Mouse (Mus musculus) layer of hippocampus, adult 2 months (tissue): ENCODE data around the gene Tnfrsf1b. TPM values are rescaled to one million over a fixed set of nuclear protein-coding genes. Genes with fewer than 3 reads are reported as not detected.

ENCODE experiments used
- DNase-seq, 2 experiments: peaks; one replicate each; pipeline ENCODE4 v3.0.0; 2022; ENCODE audit warnings: low spot score in 2 of 2
- H3K27ac ChIP-seq: fragments of 200-600 bp; 2 replicates; pipeline ENCODE4 v1.8.1; 2022
- H3K4me3 ChIP-seq: fragments of 200-600 bp; 2 replicates; pipeline ENCODE4 v1.8.1; 2022; ENCODE audit warnings: mild to moderate bottlenecking
- CTCF ChIP-seq: fragments of 200-600 bp; conservative IDR thresholded peaks from 2 replicates; pipeline ENCODE4 v1.8.1; 2022; ENCODE audit warnings: antibody characterized with exemption, mild to moderate bottlenecking, moderate library complexity
- total RNA-seq, 2 experiments: library from RNA; stranded (reverse); gene quantifications; 2 replicates each; pipeline ENCODE4 v1.2.3; 2021

Gene Tnfrsf1b
- total RNA-seq, 2 experiments from 2014 or later: 2.7 TPM

DNA sequence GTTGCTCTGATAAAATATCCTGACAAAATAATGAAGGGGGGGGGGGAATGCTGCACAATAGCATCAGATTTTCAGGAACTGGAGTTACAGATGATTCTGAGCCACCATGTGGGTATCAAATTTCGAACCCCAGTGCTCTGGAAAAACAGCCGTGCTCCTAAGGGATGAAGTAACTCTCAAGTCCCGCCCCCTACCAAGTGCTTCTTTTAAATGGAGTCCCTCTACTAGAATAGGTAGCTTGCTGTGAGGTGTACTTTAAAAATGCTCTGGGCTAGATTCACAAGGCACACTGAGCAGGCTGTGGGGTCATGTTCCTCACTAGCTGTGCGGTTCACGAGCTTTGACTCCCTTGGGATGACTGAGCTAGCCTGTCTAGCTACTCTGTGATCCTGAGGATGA, 37.0 kb downstream of the Tnfrsf1b start:
- no peak overlapping the region for H3K4me3 ChIP-seq
- TF ChIP-seq CTCF: no peak
- H3K27ac ChIP-seq: no peak overlapping the region
- DNase-seq: no peak

DNA sequence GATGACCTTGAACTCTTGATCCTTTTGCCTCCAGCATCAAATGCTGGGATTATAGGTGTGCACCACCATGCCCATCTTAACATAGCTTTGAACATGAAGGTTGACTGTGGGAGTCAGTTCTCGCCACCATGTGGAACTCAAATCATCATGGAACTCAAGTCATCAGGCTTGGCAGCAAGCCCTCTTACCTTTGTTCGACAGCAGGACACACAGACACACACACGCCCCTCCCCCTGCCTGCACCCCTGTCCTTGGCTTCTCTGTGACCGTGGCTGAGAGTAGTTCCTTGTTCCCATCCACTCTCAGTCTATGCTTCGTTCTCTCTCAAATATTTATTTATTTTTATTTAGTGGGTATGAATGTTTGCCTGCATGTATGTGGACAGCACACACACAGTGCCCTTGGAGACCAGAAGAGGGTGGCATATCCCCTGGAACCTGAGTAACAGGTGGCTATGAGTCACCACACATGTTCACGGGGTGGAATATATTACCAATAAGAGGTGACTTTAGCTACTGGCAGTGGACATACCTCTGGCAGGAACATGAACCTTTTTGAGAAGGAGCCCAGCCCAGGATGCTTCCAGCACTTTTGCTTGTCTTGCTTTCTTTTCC, 37.5 kb downstream of the Tnfrsf1b start:
- no peak for TF ChIP-seq CTCF
- Histone ChIP-seq H3K4me3 (no peak overlapping the region), H3K27ac (no peak overlapping the region)
- no peak for DNase-seq

DNA sequence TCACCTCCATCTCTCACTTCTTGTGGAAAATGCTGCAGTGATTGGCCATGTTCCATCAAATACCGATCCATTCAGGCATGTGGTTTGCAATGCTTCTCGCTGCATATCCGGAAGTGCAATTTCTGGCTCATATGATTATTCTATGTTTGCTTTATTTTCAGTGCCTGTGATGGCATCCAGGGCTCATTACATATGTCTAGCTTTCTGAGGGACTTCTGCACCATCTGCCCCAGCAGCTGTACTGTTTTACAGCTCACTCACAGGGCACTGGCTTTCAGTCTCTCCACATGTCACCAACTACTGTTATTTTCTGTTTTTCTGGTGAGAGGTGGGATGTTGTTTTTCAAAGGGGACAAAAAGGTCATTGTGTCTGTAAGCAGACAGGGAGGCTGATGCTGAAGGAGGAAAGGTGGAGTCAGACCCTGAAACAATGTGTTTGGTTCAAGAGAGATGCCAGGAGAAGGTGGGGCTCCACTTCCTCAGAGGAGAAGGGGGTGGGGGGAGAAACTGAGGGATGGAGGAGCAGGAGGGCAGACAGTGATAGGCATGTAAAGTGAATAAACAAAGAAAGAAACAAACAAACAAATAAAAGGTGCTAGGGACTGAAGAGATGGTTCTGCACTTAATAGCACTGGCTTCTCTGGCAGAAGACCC, 38.8 kb downstream of the Tnfrsf1b start:
- Histone ChIP-seq H3K27ac (peak overlapping the region; percentile 15), H3K4me3 (no peak overlapping the region)
- no peak for TF ChIP-seq CTCF
- peak; percentile 50 to 58 for DNase-seq

DNA sequence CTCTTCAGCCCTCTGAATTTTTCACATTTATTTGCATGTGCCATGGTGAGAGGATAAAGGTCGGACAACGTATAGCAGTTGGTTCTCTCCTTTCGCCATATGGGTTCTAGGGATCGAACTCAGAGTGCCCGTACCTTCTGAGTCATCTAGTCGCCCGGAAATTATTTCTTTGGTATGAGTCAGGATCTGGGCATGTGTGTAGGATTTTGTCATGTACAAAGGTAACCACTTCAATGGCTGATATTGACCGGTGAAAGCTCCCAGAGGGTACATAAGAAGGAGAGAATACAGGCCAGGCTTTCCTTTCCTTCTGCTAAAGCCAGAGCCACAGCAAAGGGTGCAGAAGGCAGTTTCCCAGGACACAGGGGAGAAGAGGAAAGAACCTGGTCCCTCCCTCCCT, 41.9 kb downstream of the Tnfrsf1b start:
- DNase-seq: no peak
- Histone ChIP-seq H3K4me3 (no peak overlapping the region), H3K27ac (no peak overlapping the region)
- TF ChIP-seq CTCF: no peak

DNA sequence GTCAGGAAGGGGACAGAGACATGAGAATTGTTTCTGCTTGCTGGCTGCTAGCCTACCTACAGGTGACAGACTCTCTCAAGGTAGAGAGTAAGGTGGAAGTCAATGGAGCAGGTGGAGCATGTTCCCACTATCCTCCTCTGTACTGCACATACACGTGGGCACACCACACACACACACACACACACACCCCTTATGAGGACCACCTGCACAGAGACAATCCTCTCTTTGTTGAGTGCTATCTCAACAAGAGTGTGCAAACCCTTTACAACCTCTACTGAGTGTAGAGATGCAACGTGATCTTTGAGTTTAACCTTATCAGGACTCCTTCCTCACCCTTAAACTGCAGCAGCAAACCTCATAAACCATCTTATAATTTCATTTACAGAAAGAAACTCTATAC, 43.4 kb downstream of the Tnfrsf1b start:
- TF ChIP-seq CTCF: no peak
- Histone ChIP-seq H3K27ac (no peak overlapping the region), H3K4me3 (no peak overlapping the region)
- DNase-seq: no peak

DNA sequence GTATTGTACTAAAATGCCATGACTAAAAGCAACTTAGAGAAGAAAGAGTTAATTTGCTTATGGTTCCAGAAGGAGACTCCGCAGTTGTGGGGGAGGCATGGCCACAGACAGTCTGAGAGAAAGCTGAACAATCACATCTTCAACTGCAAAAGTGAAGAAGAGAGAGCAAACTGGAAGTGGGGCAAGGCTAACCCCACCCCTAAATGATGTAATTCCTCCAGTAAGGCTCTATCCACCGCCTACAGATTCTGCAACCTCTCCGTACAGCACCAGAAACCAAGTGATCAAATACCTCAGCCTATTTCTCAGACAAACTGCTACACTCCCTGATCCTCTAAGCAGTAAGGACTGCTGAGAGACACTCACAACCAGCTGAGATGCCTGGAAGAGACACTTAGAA, 45.2 kb downstream of the Tnfrsf1b start:
- H3K27ac ChIP-seq: no peak overlapping the region; the same call in 1 of the 2 replicates
- H3K4me3 ChIP-seq: no peak overlapping the region
- no peak for DNase-seq
- TF ChIP-seq CTCF: no peak

DNA sequence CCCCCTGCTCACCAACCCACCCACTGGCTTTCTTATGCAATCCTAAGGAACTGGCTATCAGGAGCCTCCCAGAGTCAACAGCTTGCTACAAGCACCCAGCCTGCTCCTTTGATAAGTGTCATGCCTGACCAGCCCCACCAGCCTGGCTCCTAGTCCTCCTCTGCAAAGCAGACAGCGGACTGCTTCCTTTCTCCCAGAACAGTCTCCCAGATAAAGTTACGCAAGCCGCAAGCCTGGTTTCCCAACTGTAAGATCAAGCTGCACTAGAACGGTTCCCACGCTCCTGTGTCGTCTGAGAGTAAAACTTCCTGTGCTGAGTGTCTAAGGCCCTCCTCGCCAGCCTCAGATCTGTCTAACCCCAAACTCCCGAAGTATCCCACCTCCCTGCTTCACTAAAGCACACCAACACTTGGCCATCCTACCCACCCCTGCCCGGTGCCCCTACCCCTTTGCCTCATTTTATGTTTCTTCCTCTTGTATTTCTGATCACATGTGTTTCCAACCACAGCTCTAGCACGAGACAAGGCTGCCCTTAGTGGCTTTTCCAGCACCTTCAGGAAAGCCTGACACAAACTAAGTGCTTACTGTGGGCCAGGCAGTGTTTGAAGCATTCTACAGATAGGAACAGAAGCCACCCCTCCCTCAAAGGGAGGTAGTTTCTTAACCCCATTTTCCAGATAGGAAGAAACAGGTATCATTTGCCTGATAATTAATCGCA, 46.5 kb downstream of the Tnfrsf1b start:
- DNase-seq: peak; percentile 54 to 67
- Histone ChIP-seq H3K27ac (peak overlapping the region; percentile 69), H3K4me3 (no peak overlapping the region)
- no peak for TF ChIP-seq CTCF

DNA sequence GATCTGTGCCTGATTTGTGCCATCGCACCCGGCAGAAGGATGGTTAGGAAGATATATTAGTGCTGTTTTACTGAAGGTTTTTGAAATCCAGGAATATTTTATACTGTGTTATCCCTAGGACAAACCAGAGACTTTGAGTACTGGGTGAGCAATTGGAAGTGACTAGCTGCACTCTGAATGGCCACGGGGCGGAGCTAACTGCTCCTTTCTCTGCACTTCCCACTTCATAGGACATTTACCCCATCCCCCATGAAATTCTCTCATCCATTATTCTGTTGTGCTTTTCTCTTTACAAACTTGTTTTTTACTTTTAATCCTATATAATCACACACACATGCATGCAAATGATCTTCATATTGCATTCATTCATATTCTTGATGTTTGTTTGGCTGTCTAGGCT, 50.1 kb downstream of the Tnfrsf1b start:
- TF ChIP-seq CTCF: peak; percentile 43
- H3K4me3 ChIP-seq: no peak overlapping the region
- no peak overlapping the region for H3K27ac ChIP-seq
- DNase-seq: no peak

DNA sequence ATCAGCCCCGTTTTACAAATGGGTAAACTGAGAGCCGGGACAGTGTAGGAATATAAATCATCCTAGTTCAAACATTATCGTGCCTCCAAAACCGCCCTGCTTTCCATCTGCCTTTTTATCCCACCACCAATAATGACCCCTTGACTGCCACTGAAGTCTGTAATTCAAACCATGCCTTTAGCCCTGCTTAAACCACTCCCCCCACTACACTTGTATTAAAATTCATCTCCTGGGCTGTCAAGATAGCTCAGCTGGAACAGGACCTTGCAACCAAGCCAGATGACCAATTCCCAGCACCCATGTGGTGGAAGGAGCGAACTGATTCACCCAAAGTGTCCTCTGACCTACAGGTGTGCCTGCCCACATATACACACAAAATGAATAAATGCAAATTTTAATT, 51.5 kb downstream of the Tnfrsf1b start:
- TF ChIP-seq CTCF: no peak
- peak overlapping the region; percentile 95; the same call in 1 of the 2 replicates for H3K27ac ChIP-seq
- H3K4me3 ChIP-seq: peak overlapping the region; percentile 93
- DNase-seq: no peak

DNA sequence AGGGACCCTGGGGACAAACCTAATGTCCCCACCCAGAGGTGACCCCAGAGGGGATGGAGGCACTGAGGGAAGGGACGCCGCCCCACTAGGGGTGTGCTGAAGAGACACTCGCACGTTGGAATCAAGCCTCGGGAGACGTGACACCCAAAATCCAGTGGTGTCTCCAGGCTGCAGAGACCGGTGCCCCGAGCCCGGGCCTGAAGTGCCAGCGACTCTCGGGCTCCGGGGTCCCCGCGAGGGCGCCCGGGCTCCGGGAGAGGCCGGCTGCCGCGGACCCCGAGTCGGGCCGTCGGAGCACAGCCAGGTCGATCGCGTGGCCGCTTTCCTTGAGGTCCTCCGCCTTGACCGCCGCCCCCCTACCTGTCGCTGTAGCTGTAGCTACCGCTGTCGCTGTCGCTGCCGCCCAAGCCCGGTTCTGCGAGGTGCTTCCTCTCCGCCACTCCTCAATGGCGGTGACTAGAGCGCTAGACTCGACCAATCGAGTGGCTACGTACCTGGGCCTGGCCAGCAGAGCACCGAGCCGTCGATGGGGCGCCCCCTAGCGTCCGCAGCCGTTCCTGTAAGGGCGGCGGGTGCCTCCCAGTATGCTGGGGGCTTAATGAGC, 52.0 kb downstream of the Tnfrsf1b start, which contains the start of gene Vps13d:
Gene Vps13d (minus strand): TSS at position 447 of the 604 bp plus-strand sequence.
- Histone ChIP-seq H3K4me3 (peak within 1 kb of the TSS; percentile 93), H3K27ac (peak within 1 kb of the TSS; percentile 95)
- DNase-seq: peak; percentile 88 to 94
- TF ChIP-seq CTCF: peak; percentile 97

DNA sequence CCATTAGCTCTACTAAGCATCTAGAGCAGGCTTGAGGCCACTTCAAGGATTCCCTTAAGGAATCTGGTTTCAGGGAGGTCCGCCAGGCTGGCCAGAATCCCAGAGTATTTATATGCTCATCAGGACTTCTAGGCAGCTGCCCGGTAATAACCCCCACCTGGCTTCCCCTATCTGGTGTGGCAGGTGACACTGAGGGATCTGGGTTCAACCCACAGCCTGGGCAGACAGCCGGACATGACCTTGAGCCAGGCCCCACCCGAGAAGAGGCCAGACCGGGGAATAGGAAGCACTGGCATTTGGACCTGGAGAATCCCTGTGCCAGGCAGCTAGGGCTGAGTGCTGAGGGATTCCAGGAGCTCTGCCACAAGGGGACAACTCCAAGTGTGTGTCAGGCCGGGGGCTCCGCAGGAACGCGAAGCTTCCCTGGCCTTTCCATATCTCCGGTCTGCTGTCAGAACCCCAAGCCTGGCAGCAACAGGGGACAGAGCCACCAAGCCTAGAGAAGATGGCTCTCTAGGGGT, 52.6 kb downstream of the Tnfrsf1b start:
- peak overlapping the region; percentile 95 for H3K27ac ChIP-seq
- no peak for DNase-seq

DNA sequence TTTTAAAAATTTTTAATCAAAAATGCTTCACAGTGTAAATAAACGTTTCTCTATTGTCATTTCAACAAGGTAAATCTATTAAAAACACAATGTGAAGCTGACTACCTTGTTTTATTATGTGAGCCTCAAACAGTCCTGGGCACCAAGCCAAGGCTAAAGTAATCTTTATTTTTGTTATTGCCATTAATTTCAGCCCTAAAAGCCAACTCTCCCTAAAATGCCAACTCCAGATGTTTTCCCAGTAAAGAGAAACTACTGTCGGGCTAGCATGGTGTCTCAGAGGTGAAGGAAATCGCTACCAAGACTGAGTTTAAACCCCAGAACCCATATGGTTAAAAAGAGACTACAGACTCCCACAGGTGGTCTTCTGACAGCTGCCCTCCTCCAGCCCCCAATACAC, 53.3 kb downstream of the Tnfrsf1b start:
- TF ChIP-seq CTCF: no peak
- DNase-seq: no peak
- peak overlapping the region; percentile 93 for H3K4me3 ChIP-seq
- peak overlapping the region; percentile 95; the same call in 1 of the 2 replicates for H3K27ac ChIP-seq

More for the DNA sequence above, 52.6 kb downstream of the Tnfrsf1b start:
- peak overlapping the region; percentile 93 for H3K4me3 ChIP-seq
- no peak for TF ChIP-seq CTCF

DNA sequence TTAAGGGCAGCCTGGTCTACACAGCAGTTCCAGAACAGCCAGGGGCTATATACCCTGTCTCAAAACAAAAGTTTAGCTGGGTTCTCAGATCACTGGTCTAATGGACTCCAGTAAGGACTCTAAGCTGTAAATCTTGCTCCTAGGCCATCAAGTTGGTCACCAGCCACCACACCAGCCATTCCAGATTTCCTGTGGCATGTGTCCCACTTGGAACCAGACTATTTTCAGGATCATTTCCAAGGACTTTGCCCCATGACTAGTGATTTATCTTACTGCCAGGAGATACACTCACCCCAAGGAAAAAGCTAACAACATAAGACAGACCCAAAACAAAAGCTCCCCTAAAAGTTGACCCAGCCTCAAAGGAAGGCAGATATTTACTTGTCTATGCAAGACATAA, 54.0 kb downstream of the Tnfrsf1b start:
- no peak for TF ChIP-seq CTCF
- H3K27ac ChIP-seq: 0 out of 2 replicates have a peak overlapping the region, but pooled peaks have one; percentile 18
- no peak for DNase-seq
- H3K4me3 ChIP-seq: no peak overlapping the region
